Mouse (Mus musculus): ENCODE results near the gene Slc1a4.

The Slc1a4 gene

GRCm38 (mm10) chr11:20332561-20333514 lies at the start of gene Slc1a4:
Gene Slc1a4 (minus strand): TSS chr11:20332713.
- in situ Hi-C loops (cut with MboI, MseI), result loop anchor here (5.0 kb wide), 1 partner anchor 81 kb away; no protein-coding TSS in a partner anchor

- in situ Hi-C loops (cut with MboI, MseI), result no loop called here
Observed at GRCm38 (mm10) chr11:20380106-20380505, 47.6 kb upstream of the Slc1a4 start.

GRCm38 (mm10) chr11:20376642-20377041 lies 44.1 kb upstream of the Slc1a4 start:
- in situ Hi-C loops (cut with MboI, MseI), result no loop called here

- in situ Hi-C loops (cut with MboI, MseI), result no loop called here
Observed at GRCm38 (mm10) chr11:20372616-20373211, 40.2 kb upstream of the Slc1a4 start.

GRCm38 (mm10) chr11:20370486-20370885 lies 38.0 kb upstream of the Slc1a4 start:
- in situ Hi-C loops (cut with MboI, MseI), result no loop called here

GRCm38 (mm10) chr11:20366456-20366855 lies 33.9 kb upstream of the Slc1a4 start:
- in situ Hi-C loops (cut with MboI, MseI), result no loop called here

GRCm38 (mm10) chr11:20361354-20361753 lies 28.8 kb upstream of the Slc1a4 start:
- in situ Hi-C loops (cut with MboI, MseI), result no loop called here

GRCm38 (mm10) chr11:20357684-20358447 lies 25.4 kb upstream of the Slc1a4 start:
- in situ Hi-C loops (cut with MboI, MseI), result no loop called here

- in situ Hi-C loops (cut with MboI, MseI), result no loop called here
Observed at GRCm38 (mm10) chr11:20348466-20348865, 16.0 kb upstream of the Slc1a4 start.

GRCm38 (mm10) chr11:20347548-20347947 lies 15.0 kb upstream of the Slc1a4 start:
- in situ Hi-C loops (cut with MboI, MseI), result no loop called here

GRCm38 (mm10) chr11:20346369-20346768 lies 13.9 kb upstream of the Slc1a4 start:
- in situ Hi-C loops (cut with MboI, MseI), result no loop called here

- in situ Hi-C loops (cut with MboI, MseI), result loop anchor here (5.0 kb wide), 1 partner anchor 73 kb away; no protein-coding TSS in a partner anchor
Observed at GRCm38 (mm10) chr11:20343952-20344351, 11.4 kb upstream of the Slc1a4 start.

GRCm38 (mm10) chr11:20341598-20341997 lies 9.1 kb upstream of the Slc1a4 start:
- in situ Hi-C loops (cut with MboI, MseI), result loop anchor here (5.0 kb wide), 1 partner anchor 76 kb away; no protein-coding TSS in a partner anchor

- in situ Hi-C loops (cut with MboI, MseI), result no loop called here
Observed at GRCm38 (mm10) chr11:20338703-20339102, 6.2 kb upstream of the Slc1a4 start.

GRCm38 (mm10) chr11:20334301-20334700 lies 1.8 kb upstream of the Slc1a4 start:
- in situ Hi-C loops (cut with MboI, MseI), result loop anchor here (5.0 kb wide), 1 partner anchor 82 kb away; no protein-coding TSS in a partner anchor

GRCm38 (mm10) chr11:20331690-20332537 lies 599 bp downstream of the Slc1a4 start:
- in situ Hi-C loops (cut with MboI, MseI), result loop anchor here (5.0 kb wide), 1 partner anchor 80 kb away; no protein-coding TSS in a partner anchor

- in situ Hi-C loops (cut with MboI, MseI), result loop anchor here (5.0 kb wide), 1 partner anchor 79 kb away; no protein-coding TSS in a partner anchor
Observed at GRCm38 (mm10) chr11:20331027-20331689, 1.4 kb downstream of the Slc1a4 start.

GRCm38 (mm10) chr11:20329711-20330110 lies 2.8 kb downstream of the Slc1a4 start:
- in situ Hi-C loops (cut with MboI, MseI), result loop anchor here (5.0 kb wide), 1 partner anchor 77 kb away; no protein-coding TSS in a partner anchor

- in situ Hi-C loops (cut with MboI, MseI), result no loop called here
Observed at GRCm38 (mm10) chr11:20328771-20329170, 3.7 kb downstream of the Slc1a4 start.

Measured in T-helper 1 cell (primary cell).